Mouse (Mus musculus) embryonic facial prominence, embryonic 13.5 days (tissue): ENCODE results near the gene Invs. TPM values are rescaled to one million over a fixed set of nuclear protein-coding genes. Genes with fewer than 3 reads are reported as not detected.
"Not testable (repeated sequence)": the region's sequence is repeated elsewhere in the genome, so short reads cannot be mapped to it uniquely, and the experiment has no call there.

Experiments
- ATAC-seq: fragments of 200-750 bp; cut with Nextera tagmentation; 2 replicates; pipeline ENCODE4 v1.8.0; 2017; ENCODE audit warnings: low read depth; ENCODE audit not compliant: insufficient number of reproducible peaks, insufficient read depth, low FRiP score, low TSS enrichment
- H3K27ac ChIP-seq: fragments of 300-500 bp; sonication (generic); 2 replicates; pipeline ENCODE4 v1.5.1; 2015; ENCODE audit warnings: moderate library complexity, mild to moderate bottlenecking, inconsistent platforms
- H3K27me3 ChIP-seq: fragments of 300-500 bp; sonication (generic); 2 replicates; pipeline ENCODE4 v1.6.1; 2015; ENCODE audit warnings: mild to moderate bottlenecking, inconsistent platforms
- H3K36me3 ChIP-seq: fragments of 300-500 bp; sonication (generic); 2 replicates; pipeline ENCODE4 v1.6.1; 2015; ENCODE audit warnings: mild to moderate bottlenecking, inconsistent platforms
- H3K4me1 ChIP-seq: fragments of 300-500 bp; sonication (generic); 2 replicates; pipeline ENCODE4 v1.6.1; 2015; ENCODE audit warnings: inconsistent platforms
- H3K4me2 ChIP-seq: fragments of 300-500 bp; sonication (generic); 2 replicates; pipeline ENCODE4 v1.6.1; 2015; ENCODE audit warnings: moderate library complexity, mild to moderate bottlenecking, inconsistent platforms
- H3K4me3 ChIP-seq: fragments of 300-500 bp; sonication (generic); 2 replicates; pipeline ENCODE4 v1.5.1; 2015; ENCODE audit warnings: mild to moderate bottlenecking, inconsistent platforms
- H3K9ac ChIP-seq: fragments of 300-500 bp; sonication (generic); 2 replicates; pipeline ENCODE4 v1.6.1; 2015; ENCODE audit warnings: mild to moderate bottlenecking, inconsistent platforms
- H3K9me3 ChIP-seq: fragments of 300-500 bp; sonication (generic); 2 replicates; pipeline ENCODE4 v1.6.1; 2016; ENCODE audit warnings: inconsistent platforms
- WGBS: fragments of 180-500 bp; shearing (Covaris S2); methylation state at CpG from one replicate; pipeline ENCODE4 v1.1.7; 2015; ENCODE audit warnings: mixed read lengths; 5-methylcytosine and 5-hydroxymethylcytosine counted together
- polyA plus RNA-seq: library from polyadenylated mRNA; unstranded; fragments of >200 nt; fragmentation: Nextera tagmentation; extraction: Ambion mirVana; gene quantifications from 2 replicates; pipeline ENCODE4 v1.2.1, GENCODE M21; 2015

Invs gene
- polyA plus RNA-seq, 1 experiment from 2014 or later: 14.2 TPM

DNA sequence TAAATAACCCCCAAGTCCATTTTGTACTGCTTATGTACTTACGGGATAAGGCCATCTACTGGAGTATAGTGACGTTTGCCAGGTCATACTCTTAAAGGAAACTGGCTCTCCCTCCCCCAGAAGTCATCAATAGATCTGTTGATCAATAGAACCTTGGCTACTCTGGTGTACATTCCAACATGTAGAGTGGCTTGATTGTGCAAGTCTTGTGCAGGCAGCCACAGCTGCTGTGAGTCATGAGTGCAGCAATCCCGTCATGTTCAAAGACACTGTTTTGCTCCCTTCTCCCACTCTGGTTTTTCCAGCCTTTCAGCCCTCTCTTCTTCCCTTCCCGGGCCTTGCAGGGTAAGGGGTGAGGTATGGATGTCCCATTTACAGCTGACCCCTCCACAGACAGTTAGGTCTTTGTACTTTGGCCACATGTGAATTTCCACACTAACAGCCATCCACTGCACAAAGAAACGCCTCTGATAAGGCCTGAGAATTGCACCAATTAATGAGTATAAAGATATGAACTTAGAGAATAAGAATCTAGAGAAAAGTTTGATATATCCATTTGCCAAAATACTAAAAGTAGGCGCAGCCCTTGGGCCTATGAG lies 53.0 kb downstream of the Invs start:
- 77% methylated on average over 6 of the region's 6 CpGs for WGBS

DNA sequence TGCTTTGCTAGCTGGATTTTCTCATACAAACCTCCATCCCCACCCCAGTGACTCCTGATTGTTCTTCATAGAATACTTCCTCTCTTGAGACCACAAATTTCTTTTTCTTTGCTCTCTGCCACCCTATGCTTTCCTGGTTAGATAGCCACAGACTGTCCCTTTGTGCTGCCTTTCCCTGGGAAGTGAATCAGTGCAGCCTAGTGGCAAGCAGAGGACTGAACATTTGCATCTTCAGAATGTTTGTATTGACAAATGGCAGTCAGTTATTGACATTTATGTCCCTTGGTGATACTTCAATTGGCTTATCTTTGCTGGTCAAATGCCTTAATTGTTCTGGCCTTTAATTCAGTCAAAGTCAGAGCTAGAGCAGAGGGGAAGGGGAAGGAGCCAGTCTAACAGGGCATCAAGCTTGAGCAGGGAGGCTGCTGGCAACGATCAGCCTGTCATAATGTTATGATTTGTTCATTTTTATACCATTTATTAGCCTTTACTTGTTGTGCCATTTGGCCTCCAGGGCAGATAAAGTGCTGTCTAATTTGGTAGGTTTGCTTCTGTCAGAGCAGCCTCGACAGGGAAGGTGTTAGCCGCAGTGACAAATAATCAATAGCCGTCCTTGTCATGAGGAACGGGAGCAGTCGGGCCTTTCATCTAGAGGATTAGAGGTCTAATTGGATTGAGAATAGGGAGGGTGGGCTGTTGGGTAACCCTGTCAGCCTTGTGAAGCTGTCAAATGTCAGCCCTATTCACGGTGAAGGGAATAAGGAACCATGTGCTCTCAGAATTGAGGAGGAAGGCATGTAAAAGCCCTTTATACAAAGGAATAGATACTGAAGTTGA lies 55.6 kb downstream of the Invs start:
- ATAC-seq: no peak
- 12% methylated on average over 7 of the region's 7 CpGs for WGBS
- no peak overlapping the region for H3K4me2 ChIP-seq
- no peak overlapping the region for H3K9ac ChIP-seq
- H3K9me3 ChIP-seq: no peaks in the 10 kb centered on the region
- no peaks in the 10 kb centered on the region for H3K27me3 ChIP-seq
- no peak overlapping the region for H3K4me3 ChIP-seq
- H3K36me3 ChIP-seq: no peaks in the 10 kb centered on the region
- H3K27ac ChIP-seq: no peak overlapping the region
- no peaks in the 10 kb centered on the region for H3K4me1 ChIP-seq

More for the DNA sequence above, 53.0 kb downstream of the Invs start:
- H3K4me2 ChIP-seq: no peak overlapping the region
- no peaks in the 10 kb centered on the region for H3K4me1 ChIP-seq
- H3K9me3 ChIP-seq: no peaks in the 10 kb centered on the region
- no peak overlapping the region for H3K9ac ChIP-seq
- no peaks in the 10 kb centered on the region for H3K27me3 ChIP-seq
- no peak overlapping the region for H3K4me3 ChIP-seq
- no peak overlapping the region for H3K27ac ChIP-seq
- no peaks in the 10 kb centered on the region for H3K36me3 ChIP-seq
- ATAC-seq: no peak

DNA sequence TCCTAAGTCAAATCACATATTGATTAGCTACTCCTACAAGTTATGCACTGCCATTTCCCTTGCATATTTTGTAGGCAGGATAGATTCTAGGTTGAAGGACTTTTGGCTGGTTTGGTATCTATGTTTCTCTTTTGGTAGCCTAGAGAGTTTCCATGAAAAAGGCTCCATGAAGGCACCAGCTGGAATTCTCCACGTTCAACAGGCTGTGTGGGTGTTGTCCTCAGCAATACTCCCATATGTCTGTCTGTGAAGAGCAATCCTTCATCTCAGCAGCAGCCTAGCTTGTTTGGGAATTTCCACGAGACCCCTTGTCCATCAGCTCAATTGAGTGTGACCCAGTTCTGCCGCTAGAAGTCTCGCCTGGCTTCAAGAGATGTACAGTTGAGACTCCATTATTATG lies 63.1 kb downstream of the Invs start:
- Histone ChIP-seq H3K4me1 (no peaks in the 10 kb centered on the region), H3K27me3 (no peaks in the 10 kb centered on the region), H3K4me3 (no peak overlapping the region), H3K36me3 (no peaks in the 10 kb centered on the region), H3K4me2 (no peak overlapping the region), H3K27ac (no peak overlapping the region), H3K9me3 (no peaks in the 10 kb centered on the region), H3K9ac (no peak overlapping the region)
- WGBS: 85% methylated on average over 4 of the region's 4 CpGs
- no peak for ATAC-seq

DNA sequence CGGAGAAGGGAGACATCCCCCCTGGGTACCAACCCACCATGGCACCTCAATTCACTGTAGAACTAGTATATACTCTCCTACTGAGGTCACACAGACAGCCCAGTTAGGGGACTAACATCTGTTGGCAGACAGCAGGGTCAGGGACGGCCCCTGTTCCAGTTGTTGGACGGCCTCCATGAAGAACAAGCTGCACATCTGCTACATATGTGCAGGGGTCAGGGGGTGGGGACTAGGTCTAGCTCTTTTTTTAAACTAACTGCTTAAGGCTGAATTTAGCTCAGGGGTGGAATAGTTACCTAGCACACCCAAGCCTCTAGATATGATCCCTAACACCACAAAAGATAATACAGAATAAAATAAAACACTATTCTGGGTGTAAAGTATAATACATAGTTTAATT lies 82.8 kb downstream of the Invs start:
- Histone ChIP-seq H3K4me3 (no peak overlapping the region), H3K27ac (no peak overlapping the region), H3K4me2 (no peak overlapping the region), H3K4me1 (no peaks in the 10 kb centered on the region), H3K27me3 (no peaks in the 10 kb centered on the region), H3K36me3 (no peaks in the 10 kb centered on the region), H3K9ac (no peak overlapping the region), H3K9me3 (peaks cover 4% of the 10 kb centered on the region; the same call in 1 of the 2 replicates)
- no peak for ATAC-seq
- 52% methylated on average over 3 of the region's 3 CpGs for WGBS

DNA sequence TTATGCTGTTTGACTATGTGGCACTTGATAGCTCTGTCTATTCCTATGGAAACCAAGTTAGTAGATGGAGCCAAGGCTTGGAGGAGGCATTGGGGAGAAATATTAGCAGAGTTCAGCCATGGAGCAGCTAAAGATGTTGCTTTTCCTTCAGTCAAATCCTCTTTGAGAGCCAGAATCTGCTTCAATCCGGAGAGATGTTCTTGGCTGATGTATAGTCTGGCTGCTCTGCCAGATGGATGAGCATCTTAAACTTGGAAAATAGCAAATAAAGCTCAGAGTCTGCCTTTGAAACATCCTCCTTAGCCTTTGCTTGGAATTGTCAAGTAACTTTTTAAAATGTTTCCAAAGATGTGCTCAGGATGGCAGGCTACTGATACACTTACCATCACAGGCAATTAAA lies 91.5 kb downstream of the Invs start:
- Histone ChIP-seq H3K4me1 (no peaks in the 10 kb centered on the region), H3K4me3 (no peak overlapping the region), H3K27me3 (no peaks in the 10 kb centered on the region), H3K27ac (no peak overlapping the region), H3K9ac (no peak overlapping the region), H3K4me2 (no peak overlapping the region), H3K9me3 (peaks cover 3% of the 10 kb centered on the region; the same call in 1 of the 2 replicates), H3K36me3 (no peaks in the 10 kb centered on the region)
- ATAC-seq: no peak
- WGBS: 76% methylated on average over 1 of the region's 1 CpGs

DNA sequence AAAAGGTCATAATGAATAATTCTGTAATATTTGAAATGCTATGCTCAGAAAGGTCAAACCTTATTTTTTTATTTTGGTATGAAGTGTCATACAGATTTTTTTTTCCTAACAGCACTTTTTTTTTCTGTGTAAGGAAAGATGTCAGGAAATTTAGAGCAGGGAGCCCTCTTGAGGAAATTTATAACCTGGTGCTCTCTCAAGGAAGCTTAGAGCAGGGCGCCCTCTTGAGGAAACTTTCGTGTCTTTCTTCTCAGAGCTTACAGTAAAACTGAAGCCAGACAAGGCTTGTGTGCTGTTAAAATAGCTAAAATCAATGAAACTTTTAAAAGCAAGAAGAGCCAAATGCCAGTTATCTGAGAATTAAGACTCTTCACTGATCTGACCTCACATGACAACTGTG lies 101.4 kb downstream of the Invs start:
- H3K36me3 ChIP-seq: no peaks in the 10 kb centered on the region
- no peak for ATAC-seq
- no peaks in the 10 kb centered on the region for H3K4me1 ChIP-seq
- no peaks in the 10 kb centered on the region for H3K9me3 ChIP-seq
- H3K4me3 ChIP-seq: no peak overlapping the region
- H3K9ac ChIP-seq: no peak overlapping the region
- WGBS: 1% methylated on average over 2 of the region's 2 CpGs
- H3K27me3 ChIP-seq: no peaks in the 10 kb centered on the region
- H3K4me2 ChIP-seq: no peak overlapping the region
- no peak overlapping the region for H3K27ac ChIP-seq

DNA sequence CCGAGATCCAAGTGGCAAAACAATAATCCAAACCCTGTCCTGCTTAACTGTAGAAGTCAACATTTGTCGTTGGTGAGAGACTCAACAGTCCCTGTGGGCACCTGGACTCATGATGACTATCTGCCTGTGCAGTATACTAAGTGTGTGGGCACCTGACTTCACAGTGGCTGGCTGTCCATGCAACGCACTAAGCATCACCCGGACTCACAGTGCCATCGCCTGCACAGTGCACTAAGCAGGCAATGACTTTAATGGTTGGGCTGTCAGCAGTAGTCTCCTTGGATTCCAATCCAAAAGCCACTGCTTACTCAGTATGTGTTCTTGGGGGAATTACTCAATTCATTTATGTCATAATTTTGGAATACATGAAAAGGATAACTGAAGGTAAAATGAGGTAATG lies 102.9 kb downstream of the Invs start:
- no peak overlapping the region for H3K4me3 ChIP-seq
- ATAC-seq: no peak
- no peaks in the 10 kb centered on the region for H3K27me3 ChIP-seq
- WGBS: 77% methylated on average over 5 of the region's 5 CpGs
- H3K9me3 ChIP-seq: no peaks in the 10 kb centered on the region
- no peak overlapping the region for H3K4me2 ChIP-seq
- H3K36me3 ChIP-seq: no peaks in the 10 kb centered on the region
- H3K27ac ChIP-seq: no peak overlapping the region
- H3K4me1 ChIP-seq: no peaks in the 10 kb centered on the region
- no peak overlapping the region for H3K9ac ChIP-seq

- Histone ChIP-seq H3K27ac (no peak overlapping the region), H3K36me3 (peaks cover 11% of the 10 kb centered on the region), H3K9ac (no peak overlapping the region), H3K4me3 (no peak overlapping the region), H3K9me3 (no peaks in the 10 kb centered on the region), H3K4me2 (no peak overlapping the region), H3K4me1 (peaks cover 3% of the 10 kb centered on the region; the same call in 1 of the 2 replicates), H3K27me3 (no peaks in the 10 kb centered on the region)
- ATAC-seq: no peak
- 95% methylated on average over 3 of the region's 3 CpGs for WGBS
Measured at GRCm38 (mm10) chr4:48396949-48397348, 117.4 kb downstream of the Invs start.

DNA sequence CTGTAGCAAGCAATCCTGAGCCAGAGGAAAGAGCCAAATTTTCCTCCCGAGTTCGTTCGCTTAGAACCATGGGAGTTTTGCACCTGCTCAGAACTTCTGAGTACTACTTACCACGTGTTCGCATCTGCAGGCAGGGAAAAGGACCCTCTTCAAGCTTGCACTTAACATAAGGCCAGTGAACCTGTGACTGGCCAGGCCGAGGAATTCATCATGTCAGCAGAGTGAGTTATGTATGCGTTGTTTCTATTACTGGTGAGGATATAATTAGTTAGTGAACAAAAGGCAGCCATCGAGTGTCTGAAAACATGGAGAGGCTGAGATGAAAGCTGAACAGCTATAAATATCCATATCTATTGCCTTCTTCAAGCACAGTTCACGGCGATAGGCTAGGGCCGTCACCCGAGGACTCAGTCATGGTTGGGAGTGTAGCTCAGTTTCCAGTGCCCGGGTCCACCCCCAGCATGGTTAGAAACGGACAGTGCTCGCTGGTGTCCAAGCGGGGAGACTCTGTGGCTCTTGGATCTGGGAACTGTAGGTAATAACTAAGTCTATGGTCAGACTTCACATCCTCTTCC lies 123.6 kb downstream of the Invs start:
- Histone ChIP-seq H3K9me3 (no peaks in the 10 kb centered on the region), H3K27ac (no peak overlapping the region), H3K27me3 (no peaks in the 10 kb centered on the region), H3K36me3 (0 out of 2 replicates have a peak, but pooled peaks cover under 1% of the 10 kb centered on the region), H3K4me2 (no peak overlapping the region), H3K9ac (no peak overlapping the region), H3K4me3 (no peak overlapping the region), H3K4me1 (peaks cover 3% of the 10 kb centered on the region; the same call in 1 of the 2 replicates)
- ATAC-seq: no peak
- 84% methylated on average over 16 of the region's 16 CpGs for WGBS

DNA sequence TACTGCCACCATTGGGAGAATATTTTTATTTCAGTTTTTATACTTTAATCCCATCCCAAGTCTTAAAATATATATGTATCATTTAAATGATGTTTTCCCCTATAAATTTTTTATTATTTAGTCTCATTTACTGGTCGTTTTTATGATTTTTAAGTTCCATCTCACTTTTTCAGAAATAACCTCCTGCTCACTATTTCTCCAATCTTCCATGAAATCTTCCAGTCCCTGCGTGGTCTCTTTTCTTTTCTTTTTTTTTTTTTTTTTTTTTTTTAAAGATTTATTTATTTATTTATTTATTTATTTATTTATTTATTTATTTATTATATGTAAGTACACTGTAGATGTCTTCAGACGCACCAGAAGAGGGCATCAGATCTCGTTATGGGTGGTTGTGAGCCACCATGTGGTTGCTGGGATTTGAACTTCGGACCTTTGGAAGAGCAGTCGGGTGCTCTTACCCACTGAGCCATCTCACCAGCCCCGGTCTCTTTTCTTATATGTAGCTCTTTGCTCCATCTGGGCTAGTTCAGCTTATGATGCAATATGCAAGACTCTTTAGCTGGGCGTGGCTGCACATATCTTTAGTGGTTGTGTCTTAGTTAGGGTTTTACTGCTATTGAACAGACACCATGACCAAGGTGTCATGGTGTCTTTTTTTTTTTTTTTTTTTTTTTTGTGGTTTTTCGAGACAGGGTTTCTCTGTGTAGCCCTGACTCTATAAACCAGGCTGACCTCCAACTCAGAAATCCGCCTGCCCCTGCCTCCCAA lies 126.3 kb downstream of the Invs start:
- H3K36me3 ChIP-seq, H3K27me3 ChIP-seq, H3K9me3 ChIP-seq, H3K4me1 ChIP-seq, H3K4me2 ChIP-seq, H3K4me3 ChIP-seq, H3K9ac ChIP-seq, H3K27ac ChIP-seq, ATAC-seq: not testable (repeated sequence)
- WGBS: 88% methylated on average over 10 of the region's 10 CpGs

DNA sequence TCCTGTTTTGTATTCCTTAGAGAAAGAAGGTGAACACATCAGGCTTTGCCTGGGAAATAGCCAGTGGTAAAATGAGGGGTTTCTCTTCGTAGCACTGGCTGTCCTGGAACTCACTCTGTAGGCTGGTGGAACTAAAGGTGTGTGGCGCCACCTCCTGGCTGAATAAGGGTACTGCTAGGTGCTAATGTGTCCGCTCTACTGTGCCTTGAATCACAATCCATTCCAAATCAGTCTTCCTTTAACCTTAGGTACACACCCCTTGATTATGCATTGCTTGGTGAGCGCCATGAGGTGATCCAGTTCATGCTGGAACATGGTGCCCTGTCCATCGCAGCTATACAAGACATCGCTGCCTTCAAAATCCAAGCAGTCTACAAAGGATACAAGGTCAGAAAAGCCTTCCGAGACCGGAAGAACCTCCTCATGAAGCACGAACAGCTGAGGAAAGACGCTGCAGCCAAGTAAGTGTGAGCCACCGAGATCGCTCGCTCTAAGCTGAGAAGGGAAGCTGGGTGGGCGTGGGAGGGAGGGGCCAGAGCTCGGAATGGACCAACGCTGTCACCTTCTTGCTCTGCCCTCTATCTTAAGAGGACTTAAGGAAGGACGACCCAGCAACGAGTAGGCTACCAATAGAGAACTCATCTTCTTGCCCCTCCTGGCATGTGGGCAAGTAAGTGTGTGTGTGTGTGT lies 127.9 kb downstream of the Invs start:
- no peak overlapping the region for H3K9ac ChIP-seq
- no peak overlapping the region for H3K27ac ChIP-seq
- no peaks in the 10 kb centered on the region for H3K4me1 ChIP-seq
- 41% methylated on average over 18 of the region's 18 CpGs for WGBS
- H3K36me3 ChIP-seq: no peaks in the 10 kb centered on the region
- H3K4me3 ChIP-seq: no peak overlapping the region
- H3K27me3 ChIP-seq: no peaks in the 10 kb centered on the region
- H3K9me3 ChIP-seq: no peaks in the 10 kb centered on the region
- ATAC-seq: no peak
- peak overlapping the region; percentile 21 for H3K4me2 ChIP-seq
